Mouse (Mus musculus): ENCODE data around the gene Vwf. TPM values are rescaled to one million over a fixed set of nuclear protein-coding genes. Genes with fewer than 3 reads are reported as not detected.

The Vwf gene
- total and polyA plus RNA-seq, 2 experiments from 2014 or later = 16.6 to 36.7 TPM

DNA sequence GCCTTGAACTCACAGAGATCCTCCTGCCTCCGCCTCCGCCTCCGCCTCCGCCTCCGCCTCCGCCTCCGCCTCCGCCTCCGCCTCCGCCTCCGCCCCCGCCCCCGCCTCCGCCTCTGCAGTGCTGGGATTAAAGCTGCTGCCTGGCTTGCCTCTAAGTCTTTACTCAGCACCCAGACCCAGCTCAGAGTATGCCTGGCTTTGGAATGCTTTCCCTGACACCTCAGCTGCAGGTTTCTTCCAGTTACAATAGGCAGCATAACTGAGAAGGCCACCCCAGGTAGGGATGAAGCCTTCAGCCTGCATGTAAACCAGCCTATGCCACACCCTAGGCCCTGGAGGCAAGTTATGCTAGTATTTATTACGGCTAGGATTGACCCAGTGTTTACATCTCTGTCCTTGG, 37.7 kb downstream of the Vwf start:
- DNase-seq (ENCODE audit: low spot score) (no peak), ATAC-seq (ENCODE audit: low FRiP score) (no peak)
- Histone ChIP-seq H3K4me2 (ENCODE audit: low read depth, low read length, poor library complexity, severe bottlenecking) (no peak overlapping the region), H3K27me3 (ENCODE audit: insufficient read depth, low read length) (no peaks in the 10 kb centered on the region), H3K9ac (replicated peaks; ENCODE audit: low read length, poor library complexity, severe bottlenecking) (no peak overlapping the region), H3K4me3 (ENCODE audit: low read depth, low read length) (no peak overlapping the region), H3K27ac (ENCODE audit: low read depth, low read length) (no peak overlapping the region), H3K36me3 (ENCODE audit: insufficient read depth, low read length) (no peaks in the 10 kb centered on the region), H3K4me1 (ENCODE audit: insufficient read depth, low read length) (0 out of 2 replicates have a peak, but pooled peaks cover 4% of the 10 kb centered on the region), H3K9me3 (ENCODE audit: low read length) (no peaks in the 10 kb centered on the region)
- 95% methylated on average over 14 of the region's 15 CpGs for WGBS
- no peak for TF ChIP-seq CTCF (IDR thresholded peaks at IDR 0.05)

DNA sequence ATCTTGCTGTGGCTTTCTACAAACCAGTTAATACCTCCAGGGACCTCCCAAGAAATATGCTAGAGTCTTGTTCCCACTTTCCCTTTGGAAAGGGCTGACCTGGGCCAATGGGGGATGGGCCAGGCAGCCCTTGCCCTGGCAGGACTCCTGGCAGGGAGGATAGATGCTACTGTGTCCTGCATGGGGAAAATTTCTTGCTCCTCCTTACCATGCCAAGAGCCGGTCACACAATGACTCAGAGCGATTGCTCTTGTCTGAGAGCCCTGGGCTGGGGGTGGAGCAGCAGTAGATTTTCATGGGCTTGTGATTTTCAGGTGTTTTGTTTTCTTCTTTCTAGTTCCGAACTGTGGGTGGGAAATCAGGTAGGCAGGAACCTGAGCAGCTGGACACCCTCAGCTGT, 39.0 kb downstream of the Vwf start:
- H3K9ac ChIP-seq (replicated peaks; ENCODE audit: low read length, poor library complexity, severe bottlenecking) = no peak overlapping the region
- no peak for ATAC-seq (ENCODE audit: low FRiP score)
- WGBS = 58% methylated on average over 3 of the region's 3 CpGs

DNA sequence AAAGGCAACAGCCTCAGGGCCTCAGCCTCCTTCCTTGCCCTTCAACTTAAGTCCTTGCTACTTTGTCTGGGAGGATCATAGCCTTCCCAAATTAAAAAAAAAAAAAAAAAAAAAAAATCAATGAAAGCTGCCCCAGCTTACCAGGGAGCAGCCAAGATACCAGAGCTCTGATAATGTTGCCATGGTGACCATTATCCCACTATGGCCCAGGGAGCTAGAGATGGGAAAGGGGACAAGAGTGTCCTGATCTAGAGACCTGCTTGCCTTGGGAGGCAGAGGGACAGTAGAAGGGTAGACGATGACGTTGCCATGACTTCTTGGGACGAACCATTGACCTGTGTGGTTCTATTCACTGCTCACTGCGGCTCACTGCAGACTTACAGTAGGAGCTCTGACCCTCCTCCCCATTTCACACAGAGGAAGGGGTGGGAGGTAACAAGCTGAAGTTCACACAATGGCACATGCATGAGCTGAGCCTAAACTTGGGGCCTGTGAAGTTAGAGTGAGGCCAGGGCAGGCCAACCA, 39.5 kb downstream of the Vwf start:
- H3K27ac ChIP-seq (ENCODE audit: low read depth, low read length) = no peak overlapping the region
- H3K36me3 ChIP-seq (ENCODE audit: insufficient read depth, low read length) = no peaks in the 10 kb centered on the region
- no peaks in the 10 kb centered on the region for H3K9me3 ChIP-seq (ENCODE audit: low read length)
- ATAC-seq (ENCODE audit: low FRiP score) (no peak), DNase-seq (ENCODE audit: low spot score) (peak; percentile 19)
- WGBS = 58% methylated on average over 4 of the region's 4 CpGs
- H3K27me3 ChIP-seq (ENCODE audit: insufficient read depth, low read length) = no peaks in the 10 kb centered on the region
- H3K4me2 ChIP-seq (ENCODE audit: low read depth, low read length, poor library complexity, severe bottlenecking) = no peak overlapping the region
- no peak overlapping the region for H3K4me3 ChIP-seq (ENCODE audit: low read depth, low read length)
- H3K9ac ChIP-seq (replicated peaks; ENCODE audit: low read length, poor library complexity, severe bottlenecking) = no peak overlapping the region
- H3K4me1 ChIP-seq (ENCODE audit: insufficient read depth, low read length) = 0 out of 2 replicates have a peak, but pooled peaks cover 4% of the 10 kb centered on the region
- TF ChIP-seq CTCF (IDR thresholded peaks at IDR 0.05) = no peak

More for the DNA sequence above, 39.0 kb downstream of the Vwf start:
- no peak for TF ChIP-seq CTCF (IDR thresholded peaks at IDR 0.05)
- Histone ChIP-seq H3K27ac (ENCODE audit: low read depth, low read length) (no peak overlapping the region), H3K9me3 (ENCODE audit: low read length) (no peaks in the 10 kb centered on the region), H3K4me1 (ENCODE audit: insufficient read depth, low read length) (0 out of 2 replicates have a peak, but pooled peaks cover 4% of the 10 kb centered on the region), H3K4me3 (ENCODE audit: low read depth, low read length) (no peak overlapping the region), H3K4me2 (ENCODE audit: low read depth, low read length, poor library complexity, severe bottlenecking) (no peak overlapping the region), H3K36me3 (ENCODE audit: insufficient read depth, low read length) (no peaks in the 10 kb centered on the region), H3K27me3 (ENCODE audit: insufficient read depth, low read length) (no peaks in the 10 kb centered on the region)
- peak; percentile 48 for DNase-seq (ENCODE audit: low spot score)

DNA sequence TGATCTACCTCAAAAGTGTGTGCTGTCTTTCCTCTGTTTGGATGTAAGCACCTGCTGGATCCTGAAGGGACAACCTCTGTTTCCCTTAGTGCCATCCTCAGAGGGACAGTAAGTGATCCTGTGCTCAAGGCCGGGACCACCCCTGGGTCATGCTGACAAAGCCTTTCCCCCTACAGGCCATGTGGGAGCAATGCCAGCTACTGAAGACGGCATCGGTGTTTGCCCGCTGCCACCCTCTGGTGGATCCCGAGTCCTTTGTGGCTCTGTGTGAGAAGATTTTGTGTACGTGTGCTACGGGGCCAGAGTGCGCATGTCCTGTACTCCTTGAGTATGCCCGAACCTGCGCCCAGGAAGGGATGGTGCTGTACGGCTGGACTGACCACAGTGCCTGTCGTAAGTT, 41.7 kb downstream of the Vwf start:
- Histone ChIP-seq H3K4me1 (ENCODE audit: insufficient read depth, low read length) (0 out of 2 replicates have a peak, but pooled peaks cover 4% of the 10 kb centered on the region), H3K27ac (ENCODE audit: low read depth, low read length) (no peak overlapping the region), H3K4me3 (ENCODE audit: low read depth, low read length) (no peak overlapping the region), H3K4me2 (ENCODE audit: low read depth, low read length, poor library complexity, severe bottlenecking) (no peak overlapping the region), H3K27me3 (ENCODE audit: insufficient read depth, low read length) (no peaks in the 10 kb centered on the region), H3K36me3 (ENCODE audit: insufficient read depth, low read length) (no peaks in the 10 kb centered on the region), H3K9ac (replicated peaks; ENCODE audit: low read length, poor library complexity, severe bottlenecking) (no peak overlapping the region), H3K9me3 (ENCODE audit: low read length) (no peaks in the 10 kb centered on the region)
- peak; percentile 51 for TF ChIP-seq CTCF (IDR thresholded peaks at IDR 0.05)
- ATAC-seq (ENCODE audit: low FRiP score) (no peak), DNase-seq (ENCODE audit: low spot score) (no peak)
- WGBS = 91% methylated on average over 12 of the region's 12 CpGs

- Histone ChIP-seq H3K27ac (ENCODE audit: low read depth, low read length) (no peak overlapping the region), H3K4me1 (ENCODE audit: insufficient read depth, low read length) (0 out of 2 replicates have a peak, but pooled peaks cover 4% of the 10 kb centered on the region), H3K9me3 (ENCODE audit: low read length) (no peaks in the 10 kb centered on the region), H3K27me3 (ENCODE audit: insufficient read depth, low read length) (no peaks in the 10 kb centered on the region), H3K4me3 (ENCODE audit: low read depth, low read length) (no peak overlapping the region), H3K4me2 (ENCODE audit: low read depth, low read length, poor library complexity, severe bottlenecking) (no peak overlapping the region), H3K36me3 (ENCODE audit: insufficient read depth, low read length) (no peaks in the 10 kb centered on the region), H3K9ac (replicated peaks; ENCODE audit: low read length, poor library complexity, severe bottlenecking) (no peak overlapping the region)
- ATAC-seq (ENCODE audit: low FRiP score) = no peak
- 72% methylated on average over 8 of the region's 8 CpGs for WGBS
- no peak for TF ChIP-seq CTCF (IDR thresholded peaks at IDR 0.05)
- no peak for DNase-seq (ENCODE audit: low spot score)
Measured at GRCm38 (mm10) chr6:125589075-125589474, 42.5 kb downstream of the Vwf start.

DNA sequence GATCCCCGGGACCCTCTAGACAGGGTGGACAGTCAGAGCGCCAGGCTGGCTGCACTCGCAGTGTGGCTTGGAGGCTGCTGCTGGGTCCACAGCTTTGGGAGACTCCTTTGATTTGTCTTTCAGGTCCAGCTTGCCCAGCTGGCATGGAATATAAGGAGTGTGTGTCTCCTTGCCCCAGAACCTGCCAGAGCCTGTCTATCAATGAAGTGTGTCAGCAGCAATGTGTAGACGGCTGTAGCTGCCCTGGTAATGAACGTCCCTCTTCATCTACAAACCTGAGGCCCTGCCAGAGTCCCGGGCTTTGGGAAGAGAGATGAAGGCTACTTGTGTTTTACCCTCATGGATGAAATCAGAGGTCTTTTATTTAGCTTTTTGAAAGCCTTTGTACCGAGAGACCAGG, 43.5 kb downstream of the Vwf start:
- peak; percentile 27 for DNase-seq (ENCODE audit: low spot score)
- H3K4me1 ChIP-seq (ENCODE audit: insufficient read depth, low read length) = 0 out of 2 replicates have a peak, but pooled peaks cover 4% of the 10 kb centered on the region
- 75% methylated on average over 7 of the region's 7 CpGs for WGBS
- no peak overlapping the region for H3K4me3 ChIP-seq (ENCODE audit: low read depth, low read length)
- no peak overlapping the region for H3K4me2 ChIP-seq (ENCODE audit: low read depth, low read length, poor library complexity, severe bottlenecking)
- no peak overlapping the region for H3K9ac ChIP-seq (replicated peaks; ENCODE audit: low read length, poor library complexity, severe bottlenecking)
- no peaks in the 10 kb centered on the region for H3K36me3 ChIP-seq (ENCODE audit: insufficient read depth, low read length)
- H3K9me3 ChIP-seq (ENCODE audit: low read length) = no peaks in the 10 kb centered on the region
- no peak for TF ChIP-seq CTCF (IDR thresholded peaks at IDR 0.05)
- no peak overlapping the region for H3K27ac ChIP-seq (ENCODE audit: low read depth, low read length)
- H3K27me3 ChIP-seq (ENCODE audit: insufficient read depth, low read length) = no peaks in the 10 kb centered on the region
- ATAC-seq (ENCODE audit: low FRiP score) = no peak
